Mouse (Mus musculus): Measurements from ENCODE around the gene Pde4c. TPM values are rescaled to one million over a fixed set of nuclear protein-coding genes. Genes with fewer than 3 reads are reported as not detected.

Pde4c gene
- total and polyA plus RNA-seq, 3 experiments: 2.3 to 6.5 (median 4.7) TPM

DNA sequence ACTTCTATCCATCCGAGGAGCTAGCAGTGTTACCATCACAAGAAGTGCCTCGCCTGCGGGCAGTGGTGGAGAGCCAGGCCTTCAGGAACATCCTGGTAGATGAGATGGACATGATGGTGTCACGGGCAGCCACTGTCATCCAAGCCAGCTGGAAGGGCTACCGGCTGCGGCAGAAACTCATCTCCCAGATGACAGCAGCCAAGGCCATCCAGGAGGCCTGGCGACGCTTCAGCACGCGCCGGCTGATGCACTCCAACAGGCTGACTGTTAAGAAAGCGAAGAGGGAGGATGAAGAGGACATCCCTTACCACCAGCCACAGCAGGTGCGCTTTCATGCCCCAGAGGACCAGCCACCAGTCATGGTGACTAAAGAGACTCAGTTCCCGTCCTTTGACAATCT is 15.2 kb upstream of the Pde4c start:
- H3K36me3 ChIP-seq (replicated peaks in 1 of 2; ENCODE audit: control insufficient read depth in 1 of 2, insufficient read depth in 1 of 2, low read length in 1 of 2): peaks cover 0 to 37% of the 10 kb centered on the region in 2 experiments
- no peak overlapping the region for H3K4me3 ChIP-seq (replicated peaks in 1 of 3; ENCODE audit: low read depth in 2 of 3, low read length in 2 of 3, poor library complexity in 1 of 3)
- no peak for TF ChIP-seq KAT2A (IDR thresholded peaks at IDR 0.05; ENCODE audit: insufficient replicate concordance, low read length)
- no peak for TF ChIP-seq SIN3A (IDR thresholded peaks at IDR 0.05; ENCODE audit: low read length)
- TF ChIP-seq PAX5 (IDR thresholded peaks at IDR 0.05; ENCODE audit: low read length): no peak
- TF ChIP-seq JUND (conservative IDR thresholded peaks at IDR 0.05; ENCODE audit: low read depth, low read length): no peak
- no peak for TF ChIP-seq SMC3 (IDR thresholded peaks at IDR 0.05; ENCODE audit: low read depth, low read length)
- TF ChIP-seq TCF12 (IDR thresholded peaks at IDR 0.05; ENCODE audit: low read depth, low read length): no peak
- TF ChIP-seq POLR2A (IDR thresholded peaks at IDR 0.05; ENCODE audit: low read depth, low read length): no peak
- TF ChIP-seq RAD21 (IDR thresholded peaks at IDR 0.05; ENCODE audit: low read depth, low read length): no peak
- no peak for TF ChIP-seq TBP (conservative IDR thresholded peaks at IDR 0.05; ENCODE audit: low read depth, low read length)
- no peak for TF ChIP-seq MAZ (IDR thresholded peaks at IDR 0.05; ENCODE audit: low read depth, low read length)
- TF ChIP-seq HCFC1 (IDR thresholded peaks at IDR 0.05; ENCODE audit: low read depth, low read length): no peak
- TF ChIP-seq RCOR1 (conservative IDR thresholded peaks at IDR 0.05; ENCODE audit: low read depth, low read length): no peak
- no peak for TF ChIP-seq NELFE (IDR thresholded peaks at IDR 0.05; ENCODE audit: low read depth, low read length)
- in situ Hi-C loops (cut with MboI; ENCODE audit: low pct_ligation_motif_present, low pct_unique_long_range_greater_than_20kb, low sequenced_read_pairs): no loop called here
- peaks cover 0 to 2% of the 10 kb centered on the region in 2 experiments; a peak in 2 of 4 replicates for H3K4me1 ChIP-seq (ENCODE audit: control insufficient read depth in 1 of 2, insufficient read depth in 2 of 2)
- DNase-seq (ENCODE audit: extremely low read depth): no peak
- no peak overlapping the region for H3K4me2 ChIP-seq (ENCODE audit: insufficient read depth, low read depth, poor library complexity, severe bottlenecking)
- no peak overlapping the region for H3K9ac ChIP-seq (ENCODE audit: insufficient read depth, low read depth)
- H3K79me2 ChIP-seq (replicated peaks; ENCODE audit: control insufficient read depth, extremely low read depth, insufficient read depth, poor library complexity, severe bottlenecking): no peaks in the 10 kb centered on the region
- no peaks in the 10 kb centered on the region for H3K27me3 ChIP-seq (replicated peaks)
- dilution Hi-C loops (cut with MboI; ENCODE audit: extremely low pct_ligation_motif_present, extremely low pct_unique_long_range_greater_than_20kb, low sequenced_read_pairs): no loop called here
- H3K9me3 ChIP-seq (replicated peaks; ENCODE audit: low read length): no peaks in the 10 kb centered on the region
- no peak overlapping the region for H3K27ac ChIP-seq (ENCODE audit: insufficient read depth, low read depth)

DNA sequence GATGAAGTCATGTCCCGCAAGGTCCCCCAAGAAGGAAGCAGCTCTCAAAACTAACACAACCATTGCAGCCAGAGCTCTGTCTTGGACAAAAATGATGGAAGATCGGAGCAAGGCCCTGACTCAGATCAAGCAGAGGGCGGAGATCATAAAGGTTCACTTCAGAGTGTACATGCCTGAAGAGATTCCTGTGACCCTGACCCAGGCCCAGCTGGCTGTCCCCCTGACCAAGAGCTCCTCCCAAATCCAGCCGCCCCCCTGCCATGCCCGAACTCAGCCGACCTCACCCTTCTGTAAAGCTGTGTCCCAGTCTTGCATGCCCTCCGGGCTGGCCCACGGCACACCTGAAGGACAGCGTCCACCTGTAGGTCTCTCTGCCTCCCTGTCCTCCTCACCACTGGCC is 13.7 kb upstream of the Pde4c start:
- Histone ChIP-seq H3K4me2 (ENCODE audit: insufficient read depth, low read depth, poor library complexity, severe bottlenecking) (no peak overlapping the region), H3K27ac (ENCODE audit: insufficient read depth, low read depth) (no peak overlapping the region), H3K9me3 (replicated peaks; ENCODE audit: low read length) (no peaks in the 10 kb centered on the region), H3K79me2 (replicated peaks; ENCODE audit: control insufficient read depth, extremely low read depth, insufficient read depth, poor library complexity, severe bottlenecking) (no peaks in the 10 kb centered on the region), H3K4me3 (replicated peaks in 1 of 3; ENCODE audit: low read depth in 2 of 3, low read length in 2 of 3, poor library complexity in 1 of 3) (no peak overlapping the region), H3K36me3 (replicated peaks in 1 of 2; ENCODE audit: control insufficient read depth in 1 of 2, insufficient read depth in 1 of 2, low read length in 1 of 2) (peaks cover 0 to 30% of the 10 kb centered on the region in 2 experiments), H3K4me1 (ENCODE audit: control insufficient read depth in 1 of 2, insufficient read depth in 2 of 2) (no peaks in the 10 kb centered on the region), H3K9ac (ENCODE audit: insufficient read depth, low read depth) (no peak overlapping the region), H3K27me3 (replicated peaks) (no peaks in the 10 kb centered on the region)
- no peak for DNase-seq (ENCODE audit: extremely low read depth)
- in situ Hi-C loops (cut with MboI; ENCODE audit: low pct_ligation_motif_present, low pct_unique_long_range_greater_than_20kb, low sequenced_read_pairs) (loop anchor here (10.0 kb wide), 2 partner anchors 45 to 135 kb away; partner anchors contain the start of gene Pgpep1), dilution Hi-C loops (cut with MboI; ENCODE audit: extremely low pct_ligation_motif_present, extremely low pct_unique_long_range_greater_than_20kb, low sequenced_read_pairs) (no loop called here)
- TF ChIP-seq MAX (IDR thresholded peaks at IDR 0.05; ENCODE audit: low read length): no peak
- no peak for TF ChIP-seq ZMIZ1 (IDR thresholded peaks at IDR 0.05; ENCODE audit: low read depth, low read length)
- TF ChIP-seq MEF2A (IDR thresholded peaks at IDR 0.05; ENCODE audit: borderline replicate concordance, low read depth, low read length): no peak
- TF ChIP-seq ZC3H11A (IDR thresholded peaks at IDR 0.05; ENCODE audit: low read depth, low read length): no peak
- no peak for TF ChIP-seq CTCF (conservative IDR thresholded peaks at IDR 0.05 in 1 of 2, IDR thresholded peaks at IDR 0.05 in 1 of 2; ENCODE audit: low read depth in 2 of 2, low read length in 2 of 2)
- no peak for TF ChIP-seq KAT2A (IDR thresholded peaks at IDR 0.05; ENCODE audit: insufficient replicate concordance, low read length)
- no peak for TF ChIP-seq SMC3 (IDR thresholded peaks at IDR 0.05; ENCODE audit: low read depth, low read length)

Data from CH12.LX (cell line).